Mouse (Mus musculus) adrenal gland, postnatal 4 days (tissue): Measurements from ENCODE around the gene Rarres2. TPM values are rescaled to one million over a fixed set of nuclear protein-coding genes. Genes with fewer than 3 reads are reported as not detected.
A peak's percentile ranks its signal among the peaks of the same experiment; 100 is the strongest.

ENCODE experiments used
- DNase-seq, 2 experiments: peaks; one replicate each; pipeline ENCODE4 v3.0.0; 2021 to 2022; ENCODE audit warnings: low spot score in 2 of 2, mixed read lengths in 2 of 2
- long read RNA-seq, 2 experiments: library from polyadenylated mRNA; stranded (forward); transcript quantifications; one replicate each; pipeline ENCODE4 v2.0.0; 2021
- total RNA-seq, 2 experiments: library from RNA; stranded (reverse); gene quantifications; 2 replicates each; pipeline ENCODE4 v1.2.3; 2021

The Rarres2 gene
- 100 to 1,000 TPM in 1 of 2 experiments, 10 to 100 TPM in 1; 82.0 to 161 TPM for total RNA-seq
- long read RNA-seq, experiment 1, transcript Rarres2-204 (6 exons, 795 nt) = major isoform, 38 of 80 reads
- long read RNA-seq, experiment 1, transcript Rarres2-201 (6 exons, 731 nt) = minor isoform, 20 of 80 reads
- long read RNA-seq, experiment 1, partial matches to known transcripts = 15 of 80 reads
- long read RNA-seq, experiment 1, other reads (novel, unspliced or antisense) = 1 of 80 reads
- long read RNA-seq, experiment 2, transcript Rarres2-201 (6 exons, 731 nt) = minor isoform, 5 of 35 reads
- long read RNA-seq, experiment 2, transcript Rarres2-204 (6 exons, 795 nt) = major isoform, 10 of 35 reads
- long read RNA-seq, experiment 2, partial matches to known transcripts = 5 of 35 reads
- long read RNA-seq, experiment 2, other reads (novel, unspliced or antisense) = 6 of 35 reads

- DNase-seq = no peak
These were observed at the start of gene Rarres2 for GRCm38 (mm10) chr6:48572572-48573061. Gene Rarres2, minus strand, starts transcription at chr6:48572789.

GRCm38 (mm10) chr6:48620031-48620430, 47.4 kb upstream of the Rarres2 start:
- no peak for DNase-seq

- DNase-seq = no peak
These were observed 42.2 kb upstream of the Rarres2 start for GRCm38 (mm10) chr6:48614756-48615155.

GRCm38 (mm10) chr6:48613464-48613863, 40.9 kb upstream of the Rarres2 start:
- DNase-seq = no peak

GRCm38 (mm10) chr6:48610657-48611056, 38.1 kb upstream of the Rarres2 start:
- DNase-seq = no peak

GRCm38 (mm10) chr6:48609512-48609911, 36.9 kb upstream of the Rarres2 start:
- no peak for DNase-seq

GRCm38 (mm10) chr6:48608124-48608523, 35.5 kb upstream of the Rarres2 start:
- no peak for DNase-seq

- no peak for DNase-seq
These were observed 29.6 kb upstream of the Rarres2 start for GRCm38 (mm10) chr6:48602080-48602741.

- peak; percentile 94 to 96 for DNase-seq
These were observed 28.9 kb upstream of the Rarres2 start, which contains the start of gene Zfp775 for GRCm38 (mm10) chr6:48601271-48602079. Gene Zfp775, plus strand, starts transcription at chr6:48602063.

GRCm38 (mm10) chr6:48600594-48600993, 28.0 kb upstream of the Rarres2 start:
- no peak for DNase-seq

GRCm38 (mm10) chr6:48597233-48597625, 24.6 kb upstream of the Rarres2 start:
- DNase-seq = no peak

- no peak for DNase-seq
These were observed 24.1 kb upstream of the Rarres2 start for GRCm38 (mm10) chr6:48596545-48597232.

GRCm38 (mm10) chr6:48595278-48595677, 22.7 kb upstream of the Rarres2 start:
- no peak for DNase-seq

GRCm38 (mm10) chr6:48594043-48594738, 21.6 kb upstream of the Rarres2 start:
- DNase-seq = no peak

- DNase-seq = peak; percentile 88 to 92
These were observed 20.8 kb upstream of the Rarres2 start, which contains the start of the genes Repin1 and Gm44965 for GRCm38 (mm10) chr6:48593158-48594042. Gene Repin1, plus strand, starts transcription at chr6:48593883. Gene Gm44965, plus strand, starts transcription at chr6:48593941.

- DNase-seq = no peak
These were observed 19.3 kb upstream of the Rarres2 start for GRCm38 (mm10) chr6:48591871-48592270.

GRCm38 (mm10) chr6:48591221-48591845, 18.7 kb upstream of the Rarres2 start:
- no peak for DNase-seq

GRCm38 (mm10) chr6:48589194-48589750, 16.7 kb upstream of the Rarres2 start, which contains the start of gene Gm45021:
Gene Gm45021, plus strand, starts transcription at chr6:48589610.
- no peak for DNase-seq
